Mouse (Mus musculus) liver, embryonic 13.5 days (tissue): Measurements from ENCODE around the gene Shkbp1. TPM values are rescaled to one million over a fixed set of nuclear protein-coding genes. Genes with fewer than 3 reads are reported as not detected.

ENCODE experiments used
- ATAC-seq: fragments of 200-750 bp; cut with Nextera tagmentation; 2 replicates; pipeline ENCODE4 v1.8.0; 2017; ENCODE audit warnings: low read depth, mild to moderate bottlenecking, moderate number of reproducible peaks, moderate library complexity
- DNase-seq: peaks from one replicate; pipeline ENCODE4 v3.0.0; 2022
- H3K27ac ChIP-seq: fragments of 300-500 bp; sonication (generic); 2 replicates; pipeline ENCODE4 v1.5.1; 2015; ENCODE audit warnings: moderate library complexity, mild to moderate bottlenecking, inconsistent platforms
- H3K27me3 ChIP-seq: fragments of 300-500 bp; sonication (generic); 2 replicates; pipeline ENCODE4 v1.6.1; 2015; ENCODE audit warnings: mild to moderate bottlenecking, inconsistent platforms
- H3K36me3 ChIP-seq: fragments of 300-500 bp; sonication (generic); 2 replicates; pipeline ENCODE4 v1.6.1; 2015; ENCODE audit warnings: mild to moderate bottlenecking, inconsistent platforms
- H3K4me1 ChIP-seq: fragments of 300-500 bp; sonication (generic); replicated peaks from 2 replicates; pipeline ENCODE4 v1.6.1; 2015; ENCODE audit warnings: inconsistent platforms
- H3K4me2 ChIP-seq: fragments of 300-500 bp; sonication (generic); 2 replicates; pipeline ENCODE4 v1.6.1; 2015; ENCODE audit warnings: inconsistent platforms, mild to moderate bottlenecking, moderate library complexity
- H3K4me3 ChIP-seq: fragments of 300-500 bp; sonication (generic); replicated peaks from 2 replicates; pipeline ENCODE4 v1.5.1; 2015; ENCODE audit warnings: mild to moderate bottlenecking, inconsistent platforms
- H3K9ac ChIP-seq: fragments of 300-500 bp; sonication (generic); 2 replicates; pipeline ENCODE4 v1.6.1; 2015; ENCODE audit warnings: mild to moderate bottlenecking, inconsistent platforms
- H3K9me3 ChIP-seq: fragments of 300-500 bp; sonication (generic); replicated peaks from 2 replicates; pipeline ENCODE4 v1.6.1; 2016; ENCODE audit warnings: inconsistent platforms
- WGBS: fragments of 180-500 bp; shearing (Covaris S2); methylation state at CpG from one replicate; pipeline ENCODE4 v1.1.7; 2015; ENCODE audit not compliant: insufficient replicate concordance; 5-methylcytosine and 5-hydroxymethylcytosine counted together
- polyA plus RNA-seq: library from polyadenylated mRNA; unstranded; fragments of >200 nt; fragmentation: Nextera tagmentation; extraction: Ambion mirVana; gene quantifications from 2 replicates; pipeline ENCODE4 v1.2.1, GENCODE M21; 2015

Gene Shkbp1
- polyA plus RNA-seq, 1 experiment from 2014 or later, result 23.1 TPM

DNA sequence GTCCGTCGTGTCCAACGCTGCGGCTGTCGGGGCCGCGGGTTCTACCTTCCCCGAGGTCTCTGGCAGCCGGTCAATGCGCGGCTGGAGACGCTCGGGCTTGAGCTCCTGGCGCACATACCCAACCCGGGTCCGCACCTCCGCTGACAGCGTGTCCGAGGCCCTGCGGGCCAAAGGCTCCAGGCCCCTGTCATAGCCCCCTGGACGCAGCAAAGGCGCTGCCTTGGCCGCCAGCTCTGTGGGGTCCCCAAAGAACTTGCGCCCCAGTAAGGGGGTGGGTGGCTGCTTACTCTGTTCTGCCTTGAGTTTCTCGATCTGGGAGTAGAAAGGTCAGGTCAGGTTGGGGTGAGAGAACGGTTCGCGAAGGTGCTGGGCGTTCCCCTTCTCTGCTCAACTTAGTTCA lies 8.6 kb upstream of the Shkbp1 start:
- DNase-seq (no peak), ATAC-seq (no peak)
- H3K4me1 ChIP-seq, result peaks cover 34% of the 10 kb centered on the region
- no peaks in the 10 kb centered on the region for H3K9me3 ChIP-seq
- H3K27ac ChIP-seq, result no peak overlapping the region
- H3K4me2 ChIP-seq, result peak overlapping the region; percentile 24
- H3K36me3 ChIP-seq, result no peaks in the 10 kb centered on the region
- WGBS, result 9% methylated on average over 29 of the region's 29 CpGs
- H3K27me3 ChIP-seq, result peaks cover 84% of the 10 kb centered on the region
- H3K9ac ChIP-seq, result no peak overlapping the region
- H3K4me3 ChIP-seq, result peak overlapping the region; percentile 21; the same call in 1 of the 2 replicates

- Histone ChIP-seq H3K9ac (peak overlapping the region; percentile 54), H3K4me3 (peak overlapping the region; percentile 51), H3K36me3 (no peaks in the 10 kb centered on the region), H3K4me2 (peak overlapping the region; percentile 79), H3K27me3 (peaks cover 54% of the 10 kb centered on the region), H3K4me1 (peaks cover 44% of the 10 kb centered on the region), H3K9me3 (no peaks in the 10 kb centered on the region), H3K27ac (no peak overlapping the region)
- peak; percentile 92 for ATAC-seq
- peak; percentile 98 for DNase-seq
- WGBS, result under 1% methylated on average over 52 of the region's 52 CpGs
These were observed 5.6 kb upstream of the Shkbp1 start for GRCm38 (mm10) chr7:27361283-27361946.

- whole genome bisulfite sequencing, result 49% methylated on average over 6 of the region's 6 CpGs
These were observed 4.9 kb upstream of the Shkbp1 start for GRCm38 (mm10) chr7:27360749-27361148.

DNA sequence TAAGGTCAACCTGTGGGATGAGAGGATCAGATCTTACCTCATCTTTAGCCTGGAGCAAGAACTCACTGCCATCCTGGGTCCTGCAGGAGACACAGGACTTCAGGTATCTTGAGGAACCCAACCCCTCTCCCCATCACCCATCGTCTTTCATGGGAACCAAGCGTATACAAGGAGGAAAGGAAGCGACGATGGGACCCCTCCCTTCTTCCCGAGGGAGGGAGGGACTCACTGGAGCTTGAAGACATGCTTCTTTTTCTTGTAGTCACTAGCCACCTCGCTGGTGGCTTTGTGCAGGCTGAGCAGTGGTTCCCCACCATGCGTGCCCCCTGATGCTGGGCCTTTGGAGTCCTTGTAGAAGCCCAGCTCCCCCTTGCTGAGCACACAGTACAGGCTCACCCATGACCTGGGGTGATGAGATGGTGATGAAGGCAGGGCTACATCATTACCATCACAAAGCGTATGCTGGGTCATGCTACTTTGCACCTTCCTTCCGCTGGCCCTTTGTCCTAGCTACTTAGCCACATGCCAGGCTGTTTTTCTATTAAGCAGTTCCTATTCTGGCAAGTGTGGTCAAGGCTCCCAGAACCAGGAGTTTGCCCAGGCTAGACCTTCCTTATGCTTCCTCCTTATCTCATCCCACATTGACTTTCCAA lies 4.0 kb upstream of the Shkbp1 start:
- peaks cover 55% of the 10 kb centered on the region for H3K4me1 ChIP-seq
- no peak overlapping the region for H3K27ac ChIP-seq
- H3K4me3 ChIP-seq, result no peak overlapping the region
- H3K27me3 ChIP-seq, result peaks cover 38% of the 10 kb centered on the region
- H3K9me3 ChIP-seq, result no peaks in the 10 kb centered on the region
- no peak overlapping the region for H3K9ac ChIP-seq
- WGBS, result 75% methylated on average over 9 of the region's 9 CpGs
- ATAC-seq (no peak), DNase-seq (no peak)
- H3K36me3 ChIP-seq, result no peaks in the 10 kb centered on the region
- no peak overlapping the region for H3K4me2 ChIP-seq

More at GRCm38 (mm10) chr7:27360749-27361148, 4.9 kb upstream of the Shkbp1 start:
- ATAC-seq, result no peak
- H3K36me3 ChIP-seq, result no peaks in the 10 kb centered on the region
- H3K4me1 ChIP-seq, result peaks cover 48% of the 10 kb centered on the region
- DNase-seq, result no peak
- no peak overlapping the region for H3K9ac ChIP-seq
- H3K27ac ChIP-seq, result no peak overlapping the region
- H3K4me2 ChIP-seq, result peak overlapping the region; percentile 79; the same call in 1 of the 2 replicates
- H3K4me3 ChIP-seq, result no peak overlapping the region
- H3K27me3 ChIP-seq, result peaks cover 48% of the 10 kb centered on the region
- H3K9me3 ChIP-seq, result no peaks in the 10 kb centered on the region

GRCm38 (mm10) chr7:27359162-27359561 lies 3.3 kb upstream of the Shkbp1 start:
- peaks cover 32% of the 10 kb centered on the region for H3K27me3 ChIP-seq
- ATAC-seq (no peak), DNase-seq (no peak)
- no peak overlapping the region for H3K9ac ChIP-seq
- H3K4me2 ChIP-seq, result no peak overlapping the region
- no peaks in the 10 kb centered on the region for H3K9me3 ChIP-seq
- 63% methylated on average over 2 of the region's 2 CpGs for WGBS
- no peak overlapping the region for H3K4me3 ChIP-seq
- no peaks in the 10 kb centered on the region for H3K36me3 ChIP-seq
- H3K27ac ChIP-seq, result no peak overlapping the region
- peaks cover 58% of the 10 kb centered on the region for H3K4me1 ChIP-seq

DNA sequence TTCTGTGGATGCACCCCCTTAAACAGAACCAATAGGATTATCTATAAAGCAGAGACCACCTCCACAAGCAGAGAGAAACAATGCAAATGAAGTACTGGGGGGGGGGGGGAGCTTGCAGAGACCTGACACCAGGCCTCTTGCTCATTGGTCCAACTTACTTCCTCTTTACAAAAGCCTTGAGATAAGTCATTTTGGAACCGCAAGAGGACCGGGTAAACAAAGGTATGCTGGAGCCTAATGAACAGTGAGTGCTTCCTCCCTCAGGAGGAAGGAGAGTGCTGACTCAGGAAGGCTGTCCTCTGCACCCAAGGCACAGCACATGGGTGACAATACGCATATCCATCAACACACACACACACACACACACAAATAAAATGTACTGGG lies 1.8 kb upstream of the Shkbp1 start:
- 2% methylated on average over 3 of the region's 3 CpGs for whole genome bisulfite sequencing
- H3K4me2 ChIP-seq, result peak overlapping the region; percentile 92
- H3K27ac ChIP-seq, result peak overlapping the region; percentile 63
- H3K9me3 ChIP-seq, result no peaks in the 10 kb centered on the region
- DNase-seq (no peak), ATAC-seq (no peak)
- peaks cover 17% of the 10 kb centered on the region for H3K27me3 ChIP-seq
- H3K4me1 ChIP-seq, result peaks cover 60% of the 10 kb centered on the region
- H3K9ac ChIP-seq, result peak overlapping the region; percentile 22; the same call in 1 of the 2 replicates
- H3K4me3 ChIP-seq, result peak overlapping the region; percentile 76
- peaks cover 4% of the 10 kb centered on the region; the same call in 1 of the 2 replicates for H3K36me3 ChIP-seq

DNA sequence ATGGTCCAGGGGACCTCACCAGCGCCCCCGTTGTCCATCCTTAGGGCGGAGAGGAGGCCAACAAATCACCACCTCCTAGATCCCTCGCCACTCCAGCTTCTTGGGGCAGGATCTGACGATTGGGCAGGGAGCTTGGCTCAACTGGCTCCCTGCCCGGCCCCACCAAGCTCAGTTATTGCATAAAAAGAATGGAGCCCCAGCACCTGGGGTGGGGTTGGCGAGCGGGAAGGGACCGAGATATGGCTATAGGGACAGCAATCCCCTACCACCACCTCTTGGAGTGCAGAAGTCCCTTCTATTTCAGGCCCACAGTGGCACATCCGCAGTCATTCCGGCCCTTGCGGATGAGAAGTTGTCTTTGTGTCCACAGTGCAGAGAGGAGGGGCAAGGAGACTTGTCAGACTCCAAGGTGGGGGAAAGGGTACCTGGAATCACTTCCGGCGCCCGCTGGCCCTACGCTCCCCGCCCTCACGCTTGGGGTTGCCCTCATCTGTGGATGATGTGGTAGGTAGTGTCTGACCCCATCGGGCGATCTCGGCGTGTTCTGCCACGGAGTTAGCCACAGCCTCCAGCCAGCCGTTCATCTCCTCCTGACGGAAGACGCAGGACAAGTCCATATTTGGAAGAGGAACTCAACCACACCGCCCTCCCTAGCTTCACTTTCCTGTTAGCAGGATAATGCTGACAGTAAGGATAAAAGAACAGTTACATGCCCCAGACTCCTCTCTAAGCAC lies 1.2 kb upstream of the Shkbp1 start, which contains the start of gene Gm20479:
Gm20479 (minus strand) TSS at position 559 of the 734 bp plus-strand sequence.
- Histone ChIP-seq H3K9ac (peak within 1 kb of the TSS; percentile 67), H3K36me3 (peaks cover 9% of the 10 kb centered on the region), H3K4me1 (peaks cover 59% of the 10 kb centered on the region), H3K27ac (peak within 1 kb of the TSS; percentile 63), H3K4me2 (peak within 1 kb of the TSS; percentile 92), H3K27me3 (peaks cover 12% of the 10 kb centered on the region), H3K9me3 (no peaks in the 10 kb centered on the region), H3K4me3 (peak within 1 kb of the TSS; percentile 76)
- DNase-seq (no peak), ATAC-seq (no peak)
- WGBS, result 1% methylated on average over 27 of the region's 27 CpGs

- 0 out of 2 replicates have a peak, but pooled peaks cover 8% of the 10 kb centered on the region for H3K27me3 ChIP-seq
- peak overlapping the region; percentile 76 for H3K4me3 ChIP-seq
- peak; percentile 25 for ATAC-seq
- H3K27ac ChIP-seq, result peak overlapping the region; percentile 63; the same call in 1 of the 2 replicates
- WGBS, result under 1% methylated on average over 16 of the region's 16 CpGs
- no peak for DNase-seq
- H3K36me3 ChIP-seq, result peaks cover 15% of the 10 kb centered on the region
- peak overlapping the region; percentile 92 for H3K4me2 ChIP-seq
- H3K9ac ChIP-seq, result peak overlapping the region; percentile 67
- no peaks in the 10 kb centered on the region for H3K9me3 ChIP-seq
- H3K4me1 ChIP-seq, result peaks cover 51% of the 10 kb centered on the region
These were observed 429 bp upstream of the Shkbp1 start for GRCm38 (mm10) chr7:27356248-27356647.

GRCm38 (mm10) chr7:27355261-27355660 lies 558 bp downstream of the Shkbp1 start:
- DNase-seq (no peak), ATAC-seq (no peak)
- 11% methylated on average over 14 of the region's 14 CpGs for WGBS
- Histone ChIP-seq H3K9me3 (no peaks in the 10 kb centered on the region), H3K27me3 (0 out of 2 replicates have a peak, but pooled peaks cover 7% of the 10 kb centered on the region), H3K27ac (peak overlapping the region; percentile 85), H3K4me3 (peak overlapping the region; percentile 76), H3K9ac (peak overlapping the region; percentile 81), H3K4me1 (peaks cover 44% of the 10 kb centered on the region), H3K4me2 (peak overlapping the region; percentile 92), H3K36me3 (peaks cover 22% of the 10 kb centered on the region)

GRCm38 (mm10) chr7:27354783-27355182 lies 1.0 kb downstream of the Shkbp1 start:
- ATAC-seq, result peak; percentile 63
- Histone ChIP-seq H3K27me3 (0 out of 2 replicates have a peak, but pooled peaks cover 2% of the 10 kb centered on the region), H3K4me3 (peak overlapping the region; percentile 76), H3K36me3 (peaks cover 24% of the 10 kb centered on the region), H3K9ac (peak overlapping the region; percentile 81), H3K4me2 (peak overlapping the region; percentile 92), H3K9me3 (no peaks in the 10 kb centered on the region), H3K4me1 (peaks cover 44% of the 10 kb centered on the region), H3K27ac (peak overlapping the region; percentile 85)
- DNase-seq, result peak; percentile 52
- WGBS, result 19% methylated on average over 4 of the region's 4 CpGs

DNA sequence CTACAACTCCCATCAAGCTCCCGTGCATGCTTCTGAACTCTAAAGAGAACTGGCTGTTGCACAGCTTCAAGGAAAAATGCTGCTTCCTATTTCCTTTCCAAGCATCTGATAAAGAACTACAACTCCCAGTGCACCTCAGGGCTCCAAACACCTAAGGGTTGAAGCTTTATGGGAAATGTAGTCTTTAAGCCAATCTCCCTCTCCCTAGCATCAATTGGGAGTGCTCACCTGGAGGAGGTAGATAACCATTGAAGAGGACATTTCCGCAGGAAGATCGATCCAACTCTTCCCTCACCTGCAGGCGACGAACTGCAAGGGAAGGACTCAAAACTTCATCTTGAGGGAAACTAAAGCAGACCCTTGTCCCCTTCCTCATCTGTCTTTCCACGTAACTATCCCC lies 1.7 kb downstream of the Shkbp1 start:
- Histone ChIP-seq H3K4me3 (peak overlapping the region; percentile 76), H3K9ac (peak overlapping the region; percentile 81), H3K9me3 (no peaks in the 10 kb centered on the region), H3K4me2 (peak overlapping the region; percentile 92), H3K27me3 (no peaks in the 10 kb centered on the region), H3K4me1 (peaks cover 44% of the 10 kb centered on the region), H3K36me3 (peaks cover 24% of the 10 kb centered on the region), H3K27ac (peak overlapping the region; percentile 85)
- 38% methylated on average over 6 of the region's 6 CpGs for whole genome bisulfite sequencing
- no peak for DNase-seq
- peak; percentile 25; the same call in 1 of the 2 replicates for ATAC-seq
